Mouse (Mus musculus) mesoderm, embryonic 11.5 days (tissue): Measurements from ENCODE around the gene Disc1.

ENCODE experiments used
- DNase-seq: peaks from one replicate; pipeline ENCODE4 v3.0.0-alpha.2; 2012; ENCODE audit warnings: low read depth, low spot score

Disc1 gene

DNA sequence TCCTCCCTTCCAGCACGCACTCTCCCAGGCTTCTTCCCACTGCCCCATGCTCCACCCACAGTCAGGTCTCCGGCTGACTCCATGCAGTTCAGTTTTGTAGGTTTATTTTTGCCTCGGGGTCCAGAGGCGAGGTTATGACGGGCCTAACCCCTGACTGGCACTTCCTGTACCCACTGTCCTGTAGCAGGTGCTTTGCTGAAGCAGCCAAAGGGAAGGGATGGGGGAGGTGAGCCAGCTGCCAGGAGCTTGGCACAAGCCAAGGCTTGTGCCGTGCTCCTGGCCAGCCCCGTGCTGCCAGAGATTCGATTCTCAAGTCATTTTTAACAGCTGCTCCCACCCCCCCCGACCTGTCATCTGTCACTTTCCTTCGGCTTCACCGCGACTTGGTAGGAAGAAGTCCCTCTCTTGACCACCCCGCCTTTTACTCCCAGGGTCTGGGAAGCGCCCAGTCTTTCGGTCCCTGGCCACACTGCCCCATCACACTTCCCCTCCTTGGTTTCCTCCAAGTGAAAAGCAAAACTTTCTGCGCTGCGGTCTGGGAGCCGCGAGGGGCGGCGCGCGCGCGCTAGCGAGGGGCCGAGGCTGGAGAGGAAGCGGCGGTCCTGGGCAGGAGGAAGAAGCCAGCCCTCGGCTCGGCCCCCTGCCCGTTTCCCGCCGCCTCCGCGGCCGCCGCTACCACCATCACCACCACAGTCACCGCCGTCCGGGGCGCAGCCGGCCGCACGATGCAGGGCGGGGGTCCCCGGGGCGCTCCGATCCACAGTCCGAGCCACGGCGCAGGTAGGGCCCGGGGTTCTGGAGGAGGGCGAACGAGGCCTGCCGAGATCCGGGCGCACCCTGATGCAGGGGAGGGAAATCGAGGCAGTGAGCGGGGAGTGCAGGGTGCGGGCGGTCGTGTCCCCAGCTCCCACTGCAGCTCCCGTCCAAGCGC is at the start of gene Disc1:
TSS of gene Disc1 (plus strand) at position 691 of the 931 bp plus-strand sequence.
- DNase-seq = no peak

- DNase-seq = peak; percentile 93
Observed at GRCm38 (mm10) chr8:125012695-125013627, 41.0 kb upstream of the Disc1 start, which contains the start of gene Tsnax. Tsnax (plus strand) TSS chr8:125012997.

- DNase-seq = no peak
Observed at GRCm38 (mm10) chr8:125024085-125024484, 29.9 kb upstream of the Disc1 start.

GRCm38 (mm10) chr8:125027211-125027610 is 26.8 kb upstream of the Disc1 start:
- no peak for DNase-seq

DNA sequence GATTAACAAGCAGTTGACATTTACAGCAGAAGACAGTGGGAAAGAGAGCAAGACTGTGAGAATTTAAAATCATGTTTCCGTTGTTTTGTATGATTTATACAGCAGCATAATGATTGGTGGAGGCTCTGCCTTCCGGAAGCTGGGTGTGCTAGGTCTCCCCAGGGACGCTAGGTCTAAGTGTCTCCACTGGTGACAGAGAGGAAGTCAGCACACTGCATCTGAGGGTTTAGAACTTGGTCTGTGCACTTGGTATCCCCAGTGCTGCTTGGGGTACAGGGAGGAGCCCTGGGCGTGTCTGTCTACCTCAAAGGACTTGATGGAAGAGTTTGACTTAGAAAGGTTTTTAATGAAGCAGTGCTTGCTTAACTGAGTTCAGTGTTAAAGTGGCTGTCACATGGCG is 25.2 kb upstream of the Disc1 start:
- DNase-seq = no peak

DNA sequence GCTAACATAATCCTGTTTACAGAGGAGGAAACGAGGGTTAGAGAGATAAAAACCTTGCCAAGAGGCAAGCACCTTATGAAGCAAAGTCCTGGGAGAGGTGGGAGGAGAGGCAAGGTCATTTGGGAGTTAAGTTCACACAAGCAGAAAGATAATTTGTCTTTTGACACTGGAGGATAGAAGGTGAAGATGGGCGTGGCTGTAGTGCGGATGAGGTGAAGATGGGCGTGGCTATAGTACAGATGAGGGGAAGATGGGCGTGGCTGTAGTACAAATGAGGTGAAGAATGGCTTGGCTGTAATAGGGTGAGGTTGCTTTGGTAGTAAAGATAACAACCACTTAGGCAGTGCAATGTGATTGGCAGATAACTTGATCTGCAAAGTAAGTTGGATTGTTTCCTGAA is 22.7 kb upstream of the Disc1 start:
- no peak for DNase-seq

DNA sequence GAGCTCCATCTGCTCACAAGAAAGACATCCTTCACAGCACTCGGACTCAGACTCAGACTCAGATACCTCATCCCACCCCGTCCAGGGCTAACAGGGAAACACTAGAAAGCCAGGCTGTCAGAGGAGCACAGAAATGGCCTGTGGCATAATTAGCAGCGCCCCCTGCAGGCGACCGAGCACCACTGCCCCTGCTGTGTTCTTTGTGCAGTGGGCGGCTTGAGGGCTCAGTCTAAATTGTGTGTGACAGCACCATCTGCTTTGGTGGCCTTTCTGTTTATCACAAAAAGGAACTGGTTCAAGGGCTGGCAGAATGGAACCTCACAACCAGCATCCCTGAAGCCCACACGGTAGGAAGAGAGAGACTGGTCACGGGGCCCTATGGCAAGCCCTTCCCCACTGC is 19.3 kb upstream of the Disc1 start:
- DNase-seq = peak; percentile 76

- no peak for DNase-seq
Observed at GRCm38 (mm10) chr8:125037081-125037480, 16.9 kb upstream of the Disc1 start.

- no peak for DNase-seq
Observed at GRCm38 (mm10) chr8:125038731-125039130, 15.3 kb upstream of the Disc1 start.

DNA sequence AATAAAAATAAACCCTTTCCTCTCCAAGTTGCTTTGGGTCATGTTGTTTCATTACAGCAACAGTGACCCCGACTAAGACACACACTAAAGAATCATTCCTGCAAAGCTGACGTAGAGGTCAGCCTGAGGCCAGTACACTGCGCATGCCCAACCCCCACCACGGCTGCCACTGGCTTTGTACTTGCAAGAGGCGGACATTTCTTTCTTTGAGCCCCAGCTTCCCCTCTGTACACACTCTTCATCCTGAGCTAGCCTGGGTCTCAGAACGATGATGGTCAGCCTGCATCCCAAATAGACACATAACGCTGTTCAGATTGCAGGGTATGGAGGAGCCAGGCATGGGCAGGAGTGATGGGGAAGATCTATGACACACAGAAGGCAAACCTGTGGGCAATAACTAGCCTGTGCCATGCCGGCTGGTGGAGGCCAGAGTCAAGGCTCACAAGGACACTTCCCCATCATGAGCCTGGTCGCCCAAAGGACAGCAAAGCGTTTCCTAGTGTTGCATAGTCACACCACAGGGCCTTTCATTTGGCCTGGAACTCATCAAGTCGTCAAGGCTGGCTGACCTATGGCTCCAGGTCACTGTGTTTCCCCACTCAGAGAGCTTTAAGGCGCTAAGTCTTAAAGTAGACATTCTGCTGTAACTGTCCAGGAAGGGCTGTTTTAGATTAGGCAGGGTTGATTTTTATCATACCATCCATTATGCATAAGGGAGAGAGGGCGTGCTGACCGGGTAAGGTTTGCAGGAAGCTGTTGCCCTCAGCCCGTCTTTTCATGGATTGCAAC is 13.2 kb upstream of the Disc1 start:
- no peak for DNase-seq

DNA sequence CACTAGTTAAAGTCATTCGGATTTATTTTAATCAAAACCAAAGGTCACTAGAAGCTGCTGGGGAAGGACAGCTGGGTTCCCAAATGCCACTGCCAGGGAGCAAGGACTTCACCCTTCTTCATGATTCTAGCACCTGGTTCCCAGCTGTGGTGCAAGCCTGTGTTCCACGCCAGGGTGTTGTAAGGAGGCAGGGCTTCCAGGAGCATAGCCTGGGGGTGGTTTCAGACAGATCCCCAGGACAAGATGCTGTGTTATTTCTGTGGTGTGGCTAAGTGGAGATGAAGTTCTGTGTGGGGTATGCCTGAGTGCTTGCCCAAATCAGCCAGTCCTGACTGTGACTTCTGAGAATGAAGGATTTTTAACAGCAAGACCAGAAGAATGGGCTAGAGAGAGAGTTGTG is 12.5 kb upstream of the Disc1 start:
- DNase-seq = no peak

GRCm38 (mm10) chr8:125043394-125043793 is 10.6 kb upstream of the Disc1 start:
- no peak for DNase-seq

- DNase-seq = no peak
Observed at GRCm38 (mm10) chr8:125043935-125044334, 10.1 kb upstream of the Disc1 start.

GRCm38 (mm10) chr8:125045760-125046159 is 8.2 kb upstream of the Disc1 start:
- DNase-seq = no peak

DNA sequence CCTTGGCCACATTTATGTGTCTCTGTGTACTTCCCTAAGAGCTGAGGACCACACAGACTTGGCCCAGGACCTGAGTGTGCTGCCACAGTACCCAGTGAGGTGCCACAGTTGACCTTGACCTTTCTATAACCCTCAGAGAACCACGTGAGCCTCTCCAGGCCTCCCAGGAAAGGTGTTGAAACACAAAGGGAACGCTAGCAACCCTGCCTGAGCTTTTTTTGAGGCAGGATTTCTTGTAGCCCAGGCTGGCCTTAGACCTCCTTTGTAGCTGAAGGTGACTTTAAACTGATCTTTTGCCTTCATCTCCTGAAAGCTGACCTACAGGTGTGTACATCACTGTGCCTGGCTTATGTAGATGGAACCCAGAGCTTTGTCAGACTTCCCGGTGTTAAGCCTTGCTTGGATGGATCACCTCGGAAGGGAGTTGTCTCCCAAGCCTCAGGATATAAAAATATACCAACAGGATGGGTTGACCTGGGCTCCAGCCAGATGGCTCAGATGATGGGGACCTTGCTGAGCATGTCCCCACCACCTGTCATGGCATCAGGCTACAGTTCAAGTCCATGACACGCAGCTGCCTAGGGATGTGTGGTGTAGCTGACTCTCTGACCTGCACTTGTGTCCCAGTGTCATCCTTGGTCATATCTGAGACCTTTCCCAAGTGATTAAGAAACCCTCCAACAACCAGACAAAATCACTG is 4.8 kb upstream of the Disc1 start:
- DNase-seq = no peak

GRCm38 (mm10) chr8:125049826-125050225 is 4.2 kb upstream of the Disc1 start:
- no peak for DNase-seq

GRCm38 (mm10) chr8:125052026-125052425 is 2.0 kb upstream of the Disc1 start:
- peak; percentile 79 for DNase-seq

GRCm38 (mm10) chr8:125054436-125054810 is 428 bp downstream of the Disc1 start:
- no peak for DNase-seq

GRCm38 (mm10) chr8:125060904-125061303 is 6.9 kb downstream of the Disc1 start:
- no peak for DNase-seq

DNA sequence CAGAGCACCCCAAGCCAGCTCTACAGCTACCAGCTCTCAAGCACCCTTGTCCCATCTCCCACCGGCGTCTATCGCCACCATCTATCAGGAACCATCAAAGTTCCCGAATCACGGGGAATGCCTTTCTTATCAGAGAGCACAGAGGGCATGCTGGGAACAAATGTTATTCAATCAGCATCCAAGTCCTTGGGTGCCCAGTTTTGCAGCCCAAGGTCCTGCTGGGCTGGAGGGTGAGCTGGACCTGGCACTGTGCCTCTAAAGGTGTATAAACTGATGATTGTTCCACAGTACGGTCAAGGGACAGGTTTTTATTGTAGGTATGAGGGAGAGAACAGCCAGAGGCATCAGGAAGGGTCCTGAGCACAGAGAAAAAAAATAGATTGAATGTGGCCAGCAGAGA is 11.6 kb downstream of the Disc1 start:
- no peak for DNase-seq
